Mouse (Mus musculus) heart, postnatal 36 days (tissue): ENCODE data around the gene Rab39b. TPM values are rescaled to one million over a fixed set of nuclear protein-coding genes. Genes with fewer than 3 reads are reported as not detected.

Source experiments
- DNase-seq, 2 experiments: peaks; one replicate each; pipeline ENCODE4 v3.0.0; 2021 to 2022
- intact Hi-C: fragments of 180-260 bp; cut with DNase I; formaldehyde crosslinking; loops from one replicate; pipeline ENCODE4 v1.15.1; 2025
- total RNA-seq, 2 experiments: library from RNA; stranded (reverse); gene quantifications; 2 replicates each; pipeline ENCODE4 v1.2.3; 2021

Rab39b gene
- total RNA-seq: under 1 TPM in 1 of 2 experiments, not detected in 1; 0.14 TPM

DNA sequence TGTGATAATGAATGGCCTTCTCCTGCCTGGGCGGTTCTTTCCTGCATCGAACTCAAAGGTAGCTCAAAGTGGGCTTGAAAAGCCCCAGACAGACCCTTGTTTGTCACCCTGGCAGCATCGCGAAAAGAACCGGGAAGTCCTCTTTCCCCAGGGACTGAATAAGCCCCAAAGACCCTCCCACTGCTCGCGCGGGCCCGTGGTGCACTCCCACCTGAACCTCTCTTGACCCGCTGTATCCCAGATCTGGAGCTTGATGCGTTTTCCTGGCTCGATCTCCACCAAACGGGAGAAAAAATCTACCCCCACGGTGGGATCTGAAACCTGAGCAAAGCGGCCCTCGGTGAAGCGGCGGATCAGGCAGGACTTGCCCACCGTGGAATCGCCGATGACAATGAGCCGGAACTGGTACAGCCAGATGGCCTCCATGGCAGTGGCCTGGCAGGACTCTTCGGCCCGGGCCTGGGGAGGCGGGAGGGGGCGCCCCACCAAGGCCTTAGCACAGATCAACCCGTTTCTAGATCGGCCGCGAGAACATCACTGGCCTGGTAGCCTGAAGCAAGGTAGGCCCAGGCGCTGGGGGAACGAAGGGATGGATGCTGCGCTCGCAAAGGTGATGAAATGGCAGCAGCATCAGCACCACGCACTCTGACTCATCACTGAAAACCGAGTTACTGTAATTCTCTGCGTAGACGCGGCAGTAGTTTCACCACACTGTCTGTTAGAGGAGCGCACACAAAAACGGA is at the start of gene Rab39b:
Gene Rab39b, minus strand, starts transcription at position 650 of the 743 bp plus-strand sequence.
- DNase-seq: peak; percentile 1 to 5
- intact Hi-C loops: no loop called here

DNA sequence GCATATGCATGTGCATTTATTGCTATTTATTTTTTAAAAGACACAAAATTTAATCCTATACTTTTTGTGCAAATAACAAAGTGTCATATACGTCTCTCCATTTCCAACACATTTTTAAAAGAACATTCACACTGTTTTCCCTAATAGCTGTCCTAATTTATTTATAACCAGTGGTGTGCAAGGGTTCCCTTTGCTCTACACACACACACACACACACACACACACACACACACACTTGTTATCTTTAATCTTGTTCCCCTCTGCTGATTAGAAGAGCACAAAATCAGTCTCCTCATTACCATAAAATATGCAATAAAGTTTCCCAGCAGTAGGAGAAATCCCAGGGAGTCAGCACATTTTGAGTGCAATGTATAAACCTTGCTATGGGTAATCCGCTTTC is 508 bp upstream of the Rab39b start:
- no peak for DNase-seq
- intact Hi-C loops: no loop called here

Other genes with a start within 250 kb of the Rab39b start
- gene Fundc2, start 195.8 kb downstream of the Rab39b start, total RNA-seq: 100 to 1,000 TPM; 169 to 170 TPM
- gene F8, start 195.6 kb downstream of the Rab39b start, total RNA-seq: 1 to 10 TPM; 1.4 to 1.9 TPM
- gene Cmc4, start 161.6 kb downstream of the Rab39b start, total RNA-seq: 1 to 10 TPM; 9.2 to 9.8 TPM
- gene Mtcp1, start 161.6 kb downstream of the Rab39b start, total RNA-seq: 1 to 10 TPM; 2.6 to 4.8 TPM
- 10 to 100 TPM; 26.9 to 33.7 TPM for gene Brcc3, start 161.6 kb downstream of the Rab39b start, total RNA-seq
- 10 to 100 TPM; 41.8 to 45.0 TPM for gene Vbp1, start 63.9 kb downstream of the Rab39b start, total RNA-seq